Mouse (Mus musculus) frontal cortex, postnatal 36 days (tissue): ENCODE data around the gene C2cd3.
"Not testable (repeated sequence)": the region's sequence is repeated elsewhere in the genome, so short reads cannot be mapped to it uniquely, and the experiment has no call there.

Experiments used
- DNase-seq, 2 experiments: peaks; one replicate each; pipeline ENCODE4 v3.0.0; 2022; ENCODE audit warnings: low spot score in 2 of 2

Gene C2cd3

GRCm38 (mm10) chr7:100470796-100471406 is 98.9 kb downstream of the C2cd3 start:
- no peak for DNase-seq

GRCm38 (mm10) chr7:100471407-100471797 is 99.4 kb downstream of the C2cd3 start:
- DNase-seq: no peak

GRCm38 (mm10) chr7:100472777-100473176 is 100.7 kb downstream of the C2cd3 start, which contains the start of gene Ucp3:
TSS of gene Ucp3 (plus strand) at chr7:100472990.
- no peak for DNase-seq

DNA sequence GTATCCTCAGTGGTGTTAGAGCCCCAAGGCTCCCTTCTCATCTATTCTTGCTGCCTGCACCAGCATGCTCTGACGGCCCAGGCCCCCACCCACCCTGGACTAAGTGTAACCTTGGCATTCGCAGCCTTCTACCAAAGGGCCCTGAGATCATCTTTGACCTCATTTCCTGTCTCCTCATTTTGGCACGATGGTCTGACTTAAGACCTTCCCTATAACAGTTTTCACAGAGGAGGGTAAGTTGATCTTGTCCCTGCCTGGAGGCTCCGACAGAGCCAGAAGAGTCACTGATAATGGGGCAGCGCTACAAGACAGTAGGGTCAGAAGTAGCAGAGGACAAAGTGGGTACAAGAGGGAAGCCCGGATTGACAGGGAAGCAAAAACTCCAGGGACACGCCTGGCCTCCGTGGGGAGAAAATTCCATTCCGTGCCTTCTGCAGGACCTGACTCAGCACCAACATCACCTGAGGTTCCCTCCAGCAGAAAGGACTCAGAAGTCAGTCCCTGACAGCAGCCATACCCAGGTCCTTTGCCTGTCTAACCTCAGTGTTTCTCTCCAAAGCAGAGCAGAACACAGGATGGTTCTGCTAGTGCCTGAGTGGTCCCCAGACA is 101.9 kb downstream of the C2cd3 start:
- no peak for DNase-seq

DNA sequence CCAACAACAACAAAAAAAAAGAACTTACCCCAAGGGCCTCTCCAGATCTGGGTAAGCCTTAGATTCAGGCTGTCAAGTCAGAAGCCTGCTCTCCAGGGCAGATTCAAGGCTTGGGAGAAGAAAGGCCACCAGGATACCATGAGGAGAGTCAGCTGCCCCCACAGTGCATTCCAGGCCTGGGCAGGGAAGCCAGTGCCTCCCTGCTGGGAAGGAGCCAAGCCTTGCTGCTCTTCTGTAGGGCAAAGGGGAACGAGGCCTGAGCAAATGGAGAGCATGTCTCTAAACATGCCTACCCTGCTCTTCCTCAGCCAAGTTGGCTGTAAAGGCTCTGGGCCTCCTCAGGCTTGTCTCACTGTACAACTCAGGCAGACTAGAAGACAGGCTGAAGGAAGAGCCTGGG is 102.6 kb downstream of the C2cd3 start:
- DNase-seq: no peak

GRCm38 (mm10) chr7:100479100-100479822 is 107.2 kb downstream of the C2cd3 start:
- no peak for DNase-seq

DNA sequence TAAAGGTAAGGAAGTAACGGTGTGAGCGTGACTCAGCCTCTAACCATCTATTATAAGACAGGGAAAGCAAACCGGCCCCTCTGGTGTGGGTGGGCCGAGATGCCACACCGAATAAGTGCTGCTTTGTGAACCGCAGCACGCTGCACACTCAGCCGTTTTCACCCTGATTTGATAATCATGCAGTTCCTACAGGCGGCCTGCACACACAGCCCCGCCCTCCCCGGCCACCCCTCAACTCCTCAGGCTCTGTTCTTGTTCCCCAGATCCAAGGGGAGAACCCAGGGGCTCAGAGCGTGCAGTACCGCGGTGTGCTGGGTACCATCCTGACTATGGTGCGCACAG is 107.8 kb downstream of the C2cd3 start:
- DNase-seq: no peak

DNA sequence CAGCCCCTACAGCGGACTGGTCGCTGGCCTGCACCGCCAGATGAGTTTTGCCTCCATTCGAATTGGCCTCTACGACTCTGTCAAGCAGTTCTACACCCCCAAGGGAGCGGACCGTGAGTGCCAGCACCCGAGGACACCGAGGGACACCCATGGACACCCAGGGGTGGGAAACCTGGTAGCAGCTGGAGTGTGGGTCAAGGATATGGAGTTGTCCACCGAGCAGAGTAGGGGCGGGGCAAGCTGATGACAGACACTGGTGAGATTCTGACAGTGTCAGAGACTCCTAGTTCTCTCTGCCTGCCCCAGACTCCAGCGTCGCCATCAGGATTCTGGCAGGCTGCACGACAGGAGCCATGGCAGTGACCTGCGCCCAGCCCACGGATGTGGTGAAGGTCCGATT is 108.1 kb downstream of the C2cd3 start:
- DNase-seq: no peak

DNA sequence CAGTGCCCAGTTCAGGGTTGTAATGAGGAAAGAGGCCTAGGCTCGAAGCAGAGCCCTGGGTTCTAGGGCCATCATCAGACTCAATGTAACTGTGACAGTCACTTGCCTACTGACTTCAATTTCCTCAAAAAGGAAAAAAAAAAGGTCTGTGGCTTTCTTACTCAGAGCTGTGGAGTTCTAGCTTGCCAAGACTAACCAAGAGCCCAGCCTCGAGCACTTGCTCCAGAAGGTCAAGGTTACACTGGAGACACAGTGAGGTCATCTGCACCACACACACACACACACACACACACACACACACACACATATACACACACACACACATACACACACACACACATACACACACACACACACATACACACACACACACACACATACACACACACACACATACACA is 110.0 kb downstream of the C2cd3 start:
- DNase-seq: not testable (repeated sequence)

- no peak for DNase-seq
These were observed 112.5 kb downstream of the C2cd3 start for GRCm38 (mm10) chr7:100484493-100484892.

DNA sequence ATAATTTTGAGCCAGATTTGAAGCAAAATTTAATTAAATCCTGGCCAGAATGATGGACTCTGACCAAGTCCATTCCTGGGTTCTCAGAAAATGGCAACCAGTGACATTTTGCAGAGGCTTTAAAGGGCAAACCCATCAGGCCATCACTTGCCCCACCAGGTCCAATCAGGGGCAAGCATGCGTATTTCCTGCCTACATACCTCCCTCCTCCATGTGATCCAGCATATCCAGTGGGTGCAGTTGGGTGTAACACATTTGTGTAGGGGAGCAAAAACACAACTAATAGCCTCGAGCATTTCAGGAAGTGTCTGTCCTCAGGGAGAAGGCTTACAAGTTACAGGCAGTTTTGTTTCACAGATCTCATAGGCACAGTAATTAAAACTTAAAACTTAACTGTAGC is 115.3 kb downstream of the C2cd3 start:
- DNase-seq: no peak

DNA sequence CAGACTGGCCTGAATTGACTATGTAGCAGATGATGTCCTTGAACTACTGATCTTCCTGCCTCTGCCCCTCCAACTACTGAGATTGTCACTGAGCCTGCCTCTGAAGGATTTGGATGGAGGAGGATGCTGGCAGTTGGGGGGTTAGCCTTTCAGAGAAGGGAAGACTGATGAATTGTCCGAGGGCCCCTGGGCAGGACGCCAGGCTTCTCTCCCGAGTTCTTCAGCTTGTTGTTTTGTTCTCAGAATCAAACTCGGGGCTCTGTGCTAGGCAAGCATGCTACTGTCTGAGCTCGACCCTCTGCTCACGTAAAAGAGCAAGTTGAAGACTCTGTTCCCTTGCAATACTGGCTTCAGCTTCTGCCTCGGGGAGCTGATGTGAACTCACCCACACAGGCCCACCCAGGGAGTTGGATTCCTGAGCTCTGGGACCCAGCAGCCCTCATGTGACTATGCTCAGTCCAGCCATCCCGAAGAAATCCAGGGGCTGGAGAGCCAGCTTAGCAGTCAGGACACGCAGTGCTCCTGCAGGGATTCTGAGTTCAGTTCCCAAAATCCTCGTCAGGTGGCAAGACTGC is 116.5 kb downstream of the C2cd3 start:
- DNase-seq: no peak

GRCm38 (mm10) chr7:100492391-100493116 is 120.5 kb downstream of the C2cd3 start:
- DNase-seq: no peak

DNA sequence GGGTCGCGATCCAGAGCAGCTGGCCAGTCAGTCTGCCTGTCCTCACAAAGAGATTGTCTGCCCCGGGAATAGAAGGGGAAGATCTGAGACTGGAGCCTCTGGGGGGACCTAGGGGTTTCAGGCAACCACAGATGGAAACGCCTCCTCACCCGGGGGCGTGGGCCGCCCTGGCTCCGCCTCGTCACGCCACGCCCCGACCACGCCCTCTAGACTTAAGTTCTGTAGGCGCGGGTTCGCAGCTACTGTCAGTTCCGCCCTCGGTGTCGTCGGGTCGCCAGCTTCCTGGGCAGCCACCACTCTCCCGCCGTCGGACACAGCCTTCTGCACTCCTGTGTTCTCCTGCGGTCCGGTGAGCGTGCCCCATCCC is 121.1 kb downstream of the C2cd3 start, which contains the start of gene Ucp2:
TSS of gene Ucp2 (plus strand) at position 221 of the 367 bp plus-strand sequence.
- peak; percentile 43 to 52 for DNase-seq

DNA sequence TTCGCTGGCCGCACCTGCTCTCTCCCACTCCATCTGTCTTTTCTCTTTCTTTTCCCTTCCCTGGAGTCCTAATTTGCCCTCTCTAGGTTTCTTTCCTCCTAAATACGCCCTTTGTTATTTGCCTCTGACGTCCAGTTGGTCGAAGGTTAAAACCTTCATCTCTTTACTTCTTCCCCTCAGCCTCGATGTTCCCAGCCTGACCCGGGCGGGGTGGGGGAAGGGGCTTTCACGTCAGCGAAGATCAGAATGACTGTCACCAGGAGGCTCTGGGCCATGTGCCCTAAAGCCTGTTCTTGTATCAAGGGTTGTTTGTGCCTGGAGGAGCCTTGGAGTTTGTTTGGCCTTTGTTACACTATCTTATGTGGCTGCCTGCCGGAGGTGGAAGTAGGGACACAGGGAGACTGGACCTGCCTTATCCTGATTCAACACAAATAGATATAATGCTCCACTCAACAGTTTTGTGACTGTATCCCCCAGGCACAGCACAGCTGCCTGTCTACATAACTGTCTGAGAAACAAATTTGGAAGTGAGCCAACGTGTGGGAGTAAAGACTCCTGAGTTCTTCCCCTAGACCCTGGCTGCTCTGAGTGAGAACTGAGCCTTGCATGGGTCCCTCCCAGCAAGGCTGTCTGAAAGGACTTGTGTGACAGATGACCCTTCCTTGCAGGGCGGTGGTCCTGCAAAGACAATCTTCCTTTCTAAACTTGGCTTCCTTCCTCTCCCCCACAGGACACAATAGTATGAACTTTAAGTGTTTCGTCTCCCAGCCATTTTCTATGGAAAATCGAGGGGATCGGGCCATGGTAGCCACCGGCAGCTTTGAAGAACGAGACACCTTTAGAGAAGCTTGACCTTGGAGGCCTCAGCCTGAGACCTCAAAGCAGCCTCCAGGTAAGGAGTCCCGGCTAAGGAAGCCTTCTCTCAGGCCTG is 121.7 kb downstream of the C2cd3 start:
- peak in 1 of 2 experiments; percentile 41 for DNase-seq

DNA sequence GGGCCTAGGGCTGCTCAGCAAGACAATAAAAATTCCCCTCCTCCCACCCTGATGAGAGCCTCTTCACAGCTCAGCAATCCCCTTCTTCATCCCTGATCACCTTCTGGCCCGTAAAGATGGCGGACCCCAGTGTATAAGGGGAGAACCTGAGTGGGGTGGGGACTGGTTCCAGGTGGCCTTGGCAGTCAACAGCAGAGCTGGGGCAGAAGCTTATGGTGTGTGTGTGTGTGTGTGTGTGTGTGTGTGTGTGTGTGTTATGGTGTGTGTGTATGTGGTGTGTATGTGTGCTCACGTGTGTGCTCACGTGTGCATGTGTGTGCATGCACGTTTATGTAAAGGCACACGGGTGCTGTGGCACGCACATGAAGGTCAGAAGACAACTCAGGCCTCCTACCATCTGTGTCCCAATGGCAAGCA is 122.4 kb downstream of the C2cd3 start:
- no peak for DNase-seq

GRCm38 (mm10) chr7:100495042-100495441 is 123.0 kb downstream of the C2cd3 start:
- DNase-seq: no peak

DNA sequence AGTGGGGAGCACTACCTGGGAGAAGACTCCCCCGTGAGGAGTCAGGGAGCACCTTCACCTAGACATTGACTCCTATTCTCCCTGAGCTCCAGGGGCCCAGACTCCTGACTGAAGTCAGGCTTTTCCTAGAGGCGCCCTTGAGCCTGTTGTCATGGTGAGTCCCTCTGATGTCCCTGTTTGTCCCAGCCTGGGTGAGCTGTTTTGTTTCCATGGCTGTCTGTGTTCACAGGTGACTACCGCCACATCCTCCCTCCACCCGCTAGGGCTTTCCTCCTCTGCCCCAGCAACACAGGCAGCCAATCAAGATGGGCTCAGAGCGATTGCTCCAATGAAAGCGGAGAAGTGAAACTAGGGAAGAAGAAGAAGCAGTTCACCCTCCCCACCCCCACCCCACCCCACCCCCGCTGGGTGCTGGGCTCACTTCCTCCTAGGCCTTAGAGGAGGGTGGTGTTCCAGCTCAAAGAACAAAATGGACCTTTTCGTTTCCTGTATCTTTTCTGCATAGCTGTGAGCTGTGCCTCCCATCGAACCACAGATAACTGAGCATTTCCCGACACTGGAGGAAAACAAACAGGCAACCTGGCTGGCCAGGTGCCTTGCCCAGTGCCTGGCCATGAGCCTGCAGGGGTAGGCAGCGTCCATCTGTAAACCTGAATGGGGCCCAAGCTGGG is 123.7 kb downstream of the C2cd3 start:
- DNase-seq: peak; percentile 61 to 64

DNA sequence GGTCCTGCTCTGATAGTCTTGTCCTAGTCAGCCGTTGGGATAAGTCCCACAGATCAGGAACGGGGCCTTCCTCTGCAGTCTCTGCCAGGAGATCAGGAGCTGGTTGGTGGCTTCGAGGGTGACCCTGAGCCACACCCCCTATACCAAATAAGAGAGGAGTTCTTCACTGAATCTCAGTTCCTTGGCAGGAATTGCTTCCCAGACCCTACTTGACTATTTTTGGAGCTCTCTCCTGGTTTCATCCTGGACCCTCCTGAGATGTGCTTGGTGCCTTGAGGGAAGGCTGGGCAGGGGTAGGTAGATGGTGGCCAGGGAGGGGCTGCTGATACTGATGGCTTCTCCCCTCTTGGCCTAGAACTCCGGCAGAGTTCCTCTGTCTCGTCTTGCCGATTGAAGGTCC is 124.3 kb downstream of the C2cd3 start:
- no peak for DNase-seq

GRCm38 (mm10) chr7:100496791-100497190 is 124.8 kb downstream of the C2cd3 start:
- DNase-seq: no peak
